Mouse (Mus musculus) intestine, postnatal 0 days (tissue): ENCODE results near the gene Hmcn1. TPM values are rescaled to one million over a fixed set of nuclear protein-coding genes. Genes with fewer than 3 reads are reported as not detected.

Experiments
- ATAC-seq: fragments of 200-750 bp; cut with Nextera tagmentation; 2 replicates; pipeline ENCODE4 v1.8.0; 2017; ENCODE audit warnings: mild to moderate bottlenecking, moderate TSS enrichment, moderate library complexity
- H3K27ac ChIP-seq: fragments of 300-500 bp; sonication (generic); 2 replicates; pipeline ENCODE4 v1.5.1; 2014; ENCODE audit warnings: mild to moderate bottlenecking, low read depth, low read length, moderate library complexity
- H3K27me3 ChIP-seq: fragments of 300-500 bp; sonication (generic); replicated peaks from 2 replicates; pipeline ENCODE4 v1.6.1; 2014; ENCODE audit warnings: low read length, mixed read lengths; ENCODE audit not compliant: control insufficient read depth, insufficient read depth
- H3K36me3 ChIP-seq: fragments of 300-500 bp; sonication (generic); 2 replicates; pipeline ENCODE4 v1.6.1; 2014; ENCODE audit warnings: mild to moderate bottlenecking, moderate library complexity; ENCODE audit not compliant: control insufficient read depth, insufficient read depth
- H3K4me1 ChIP-seq: fragments of 300-500 bp; sonication (generic); replicated peaks from 2 replicates; pipeline ENCODE4 v1.6.1; 2014; ENCODE audit warnings: antibody characterized with exemption, low read length, mixed read lengths; ENCODE audit not compliant: control insufficient read depth, insufficient read depth
- H3K4me2 ChIP-seq: fragments of 300-500 bp; sonication (generic); replicated peaks from 2 replicates; pipeline ENCODE4 v1.6.1; 2014; ENCODE audit warnings: low read depth, mild to moderate bottlenecking, moderate library complexity
- H3K4me3 ChIP-seq: fragments of 300-500 bp; sonication (generic); 2 replicates; pipeline ENCODE4 v1.5.1; 2014; ENCODE audit warnings: low read depth, low read length
- H3K9ac ChIP-seq: fragments of 300-500 bp; sonication (generic); 2 replicates; pipeline ENCODE4 v1.6.1; 2014; ENCODE audit warnings: mild to moderate bottlenecking, low read depth, low read length
- H3K9me3 ChIP-seq: fragments of 300-500 bp; sonication (generic); 2 replicates; pipeline ENCODE4 v1.6.1; 2016; ENCODE audit warnings: mixed run types; ENCODE audit not compliant: control insufficient read depth
- CTCF ChIP-seq: sonication (generic); IDR thresholded peaks from 2 replicates; pipeline ENCODE4 v1.5.1; 2016; ENCODE audit warnings: low read depth, mild to moderate bottlenecking, control low read depth, antibody characterized with exemption, moderate library complexity
- whole genome bisulfite sequencing: fragments of 180-500 bp; shearing (Covaris S2); extraction: QIAGEN DNeasy Blood & Tissue Kit; methylation state at CpG from one replicate; pipeline ENCODE4 v1.1.7; 2014; 5-methylcytosine and 5-hydroxymethylcytosine counted together
- polyA plus RNA-seq: library from polyadenylated mRNA; unstranded; fragments of >200 nt; fragmentation: Nextera tagmentation; extraction: Ambion mirVana; gene quantifications from 2 replicates; pipeline ENCODE4 v1.2.1, GENCODE M21; 2015

The Hmcn1 gene
- polyA plus RNA-seq, 1 experiment from 2014 or later, result 4.2 TPM

DNA sequence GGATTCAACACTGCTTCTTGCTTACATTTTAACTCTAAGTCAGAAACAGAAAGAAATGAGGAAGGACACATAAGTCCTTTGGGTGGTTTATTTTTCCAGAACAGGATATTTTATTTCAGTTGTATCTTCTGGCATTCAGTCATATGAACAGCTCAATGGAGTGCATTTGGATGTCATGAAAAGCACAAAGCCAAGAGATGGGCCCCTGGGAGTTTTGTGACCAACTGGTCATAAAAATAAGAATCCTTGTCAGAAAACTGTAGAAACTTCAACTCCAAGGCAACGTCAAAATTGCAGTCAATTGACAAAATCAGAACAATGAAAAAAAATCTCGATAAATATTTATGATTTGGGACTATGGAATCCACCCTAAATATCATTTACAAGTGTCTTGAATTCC lies 83.6 kb downstream of the Hmcn1 start:
- Histone ChIP-seq H3K4me1 (no peaks in the 10 kb centered on the region), H3K27me3 (no peaks in the 10 kb centered on the region), H3K4me3 (no peak overlapping the region), H3K4me2 (no peak overlapping the region), H3K36me3 (no peaks in the 10 kb centered on the region), H3K9me3 (no peaks in the 10 kb centered on the region), H3K27ac (no peak overlapping the region), H3K9ac (no peak overlapping the region)
- 81% methylated on average over 2 of the region's 2 CpGs for WGBS
- no peak for ATAC-seq
- TF ChIP-seq CTCF, result no peak

DNA sequence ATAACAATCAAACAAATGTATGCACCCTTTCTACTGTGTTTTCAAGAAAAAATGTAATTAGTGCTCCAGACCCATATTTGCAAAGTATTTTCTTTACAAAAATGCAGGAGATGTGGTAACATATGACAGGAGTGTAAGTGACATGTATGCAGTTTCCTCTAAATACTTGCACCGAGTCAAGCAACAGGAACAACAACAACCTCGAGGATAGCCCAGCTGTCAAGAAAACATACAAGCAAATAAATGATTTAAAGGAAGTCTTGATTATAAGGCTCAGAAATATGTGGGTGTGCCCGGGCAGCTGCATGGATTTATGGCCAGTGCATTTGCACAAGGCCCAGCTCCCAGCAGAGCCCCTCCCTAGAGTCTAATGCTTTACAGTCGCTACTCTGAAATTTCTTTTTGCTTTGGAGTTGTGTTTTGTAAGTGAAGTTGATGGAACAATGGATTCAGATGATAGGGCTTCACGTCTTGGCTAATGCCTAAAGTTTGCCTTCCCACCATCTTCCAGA lies 99.5 kb downstream of the Hmcn1 start:
- no peak overlapping the region for H3K4me3 ChIP-seq
- H3K9ac ChIP-seq, result no peak overlapping the region
- no peaks in the 10 kb centered on the region for H3K9me3 ChIP-seq
- no peak overlapping the region for H3K4me2 ChIP-seq
- H3K27me3 ChIP-seq, result no peaks in the 10 kb centered on the region
- H3K4me1 ChIP-seq, result no peaks in the 10 kb centered on the region
- no peaks in the 10 kb centered on the region for H3K36me3 ChIP-seq
- 37% methylated on average over 5 of the region's 5 CpGs for WGBS
- no peak overlapping the region for H3K27ac ChIP-seq
- no peak for ATAC-seq
- no peak for TF ChIP-seq CTCF

DNA sequence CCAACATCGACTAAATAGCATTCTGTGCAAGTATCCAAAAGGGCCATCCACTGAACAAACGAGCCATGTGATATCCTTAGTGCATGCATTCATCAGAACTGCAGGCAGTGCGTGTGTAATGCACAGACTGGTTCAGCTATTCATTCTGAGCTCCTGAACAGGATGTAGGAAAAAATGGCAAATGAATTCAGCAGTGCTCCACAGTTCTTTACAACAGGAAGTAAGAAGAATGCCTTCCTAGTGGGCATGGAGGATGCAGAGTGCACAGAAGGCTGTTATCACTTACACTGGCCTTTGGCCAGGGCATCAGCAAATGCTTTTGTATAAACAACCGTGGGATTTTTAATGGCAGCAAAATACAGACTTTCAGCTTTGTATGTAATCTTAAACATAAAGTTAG lies 103.2 kb downstream of the Hmcn1 start:
- Histone ChIP-seq H3K9ac (no peak overlapping the region), H3K36me3 (no peaks in the 10 kb centered on the region), H3K27ac (no peak overlapping the region), H3K4me1 (no peaks in the 10 kb centered on the region), H3K27me3 (no peaks in the 10 kb centered on the region), H3K4me3 (no peak overlapping the region), H3K9me3 (no peaks in the 10 kb centered on the region), H3K4me2 (no peak overlapping the region)
- no peak for ATAC-seq
- WGBS, result 67% methylated on average over 4 of the region's 4 CpGs
- no peak for TF ChIP-seq CTCF

DNA sequence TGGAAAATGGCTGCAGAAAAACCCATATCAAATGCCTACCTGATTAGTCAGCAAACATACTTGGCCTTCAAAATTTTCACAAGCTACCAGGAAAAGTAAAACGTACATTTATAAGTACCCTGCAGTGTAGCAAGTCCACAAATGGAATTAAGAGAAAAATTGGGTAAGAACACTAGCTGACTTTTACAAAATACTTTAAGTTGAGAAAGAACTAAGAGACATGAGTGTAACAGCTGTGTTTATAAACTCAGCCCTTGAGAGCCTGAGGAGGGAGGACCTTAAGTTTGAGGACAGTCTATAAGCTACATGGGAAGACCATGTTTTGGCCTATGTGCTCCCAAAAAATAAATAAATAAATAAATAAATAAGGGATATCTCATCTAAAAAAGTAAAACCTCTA lies 107.0 kb downstream of the Hmcn1 start:
- Histone ChIP-seq H3K27ac (no peak overlapping the region), H3K9ac (no peak overlapping the region), H3K9me3 (no peaks in the 10 kb centered on the region), H3K27me3 (no peaks in the 10 kb centered on the region), H3K4me1 (no peaks in the 10 kb centered on the region), H3K36me3 (no peaks in the 10 kb centered on the region), H3K4me3 (no peak overlapping the region), H3K4me2 (no peak overlapping the region)
- WGBS, result 52% methylated on average over 1 of the region's 1 CpGs
- TF ChIP-seq CTCF, result no peak
- ATAC-seq, result no peak

DNA sequence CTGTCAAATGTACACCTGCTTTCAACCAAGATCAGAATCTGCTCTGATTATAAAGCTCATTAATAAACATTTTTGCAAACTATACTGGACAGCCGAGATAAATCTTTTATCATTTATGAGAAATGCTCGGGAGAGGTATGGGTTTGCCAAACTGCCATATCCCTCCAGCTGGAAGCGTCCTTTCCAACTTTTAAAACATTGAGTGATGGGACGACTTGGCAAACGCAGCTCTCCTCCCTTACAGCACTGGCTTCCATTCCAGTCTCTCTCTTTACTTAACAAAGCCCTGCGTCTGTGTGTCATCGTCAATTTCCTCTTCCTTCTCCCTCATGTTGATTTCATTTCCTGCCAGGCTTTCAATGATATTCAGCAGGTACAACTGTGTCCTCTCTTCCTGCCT lies 114.8 kb downstream of the Hmcn1 start:
- Histone ChIP-seq H3K4me3 (no peak overlapping the region), H3K9ac (no peak overlapping the region), H3K27me3 (no peaks in the 10 kb centered on the region), H3K4me1 (no peaks in the 10 kb centered on the region), H3K27ac (no peak overlapping the region), H3K4me2 (no peak overlapping the region), H3K36me3 (no peaks in the 10 kb centered on the region), H3K9me3 (no peaks in the 10 kb centered on the region)
- ATAC-seq, result no peak
- WGBS, result 50% methylated on average over 7 of the region's 7 CpGs
- no peak for TF ChIP-seq CTCF

DNA sequence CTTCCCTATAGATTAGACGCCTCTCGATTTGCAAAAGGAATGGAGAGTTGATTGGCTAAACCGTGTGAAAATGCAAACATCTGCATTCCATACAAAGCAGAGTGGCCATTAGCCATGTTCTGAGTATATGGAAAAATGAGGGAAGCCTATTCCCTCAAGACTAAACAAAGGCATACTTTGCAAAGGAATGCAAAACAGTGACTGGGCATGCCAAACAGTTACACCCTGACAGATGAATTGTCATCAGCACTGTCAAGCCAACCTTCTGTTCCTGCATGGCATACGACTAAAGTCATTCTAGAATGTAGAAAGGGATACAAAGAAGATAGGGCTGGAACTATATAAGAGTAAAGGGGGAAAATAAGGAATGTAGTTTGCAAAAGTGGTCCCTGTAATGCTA lies 115.3 kb downstream of the Hmcn1 start:
- no peaks in the 10 kb centered on the region for H3K9me3 ChIP-seq
- no peak for TF ChIP-seq CTCF
- no peaks in the 10 kb centered on the region for H3K27me3 ChIP-seq
- no peak overlapping the region for H3K27ac ChIP-seq
- 56% methylated on average over 4 of the region's 4 CpGs for WGBS
- H3K4me2 ChIP-seq, result no peak overlapping the region
- no peaks in the 10 kb centered on the region for H3K36me3 ChIP-seq
- H3K4me3 ChIP-seq, result no peak overlapping the region
- no peak overlapping the region for H3K9ac ChIP-seq
- no peaks in the 10 kb centered on the region for H3K4me1 ChIP-seq
- no peak for ATAC-seq

DNA sequence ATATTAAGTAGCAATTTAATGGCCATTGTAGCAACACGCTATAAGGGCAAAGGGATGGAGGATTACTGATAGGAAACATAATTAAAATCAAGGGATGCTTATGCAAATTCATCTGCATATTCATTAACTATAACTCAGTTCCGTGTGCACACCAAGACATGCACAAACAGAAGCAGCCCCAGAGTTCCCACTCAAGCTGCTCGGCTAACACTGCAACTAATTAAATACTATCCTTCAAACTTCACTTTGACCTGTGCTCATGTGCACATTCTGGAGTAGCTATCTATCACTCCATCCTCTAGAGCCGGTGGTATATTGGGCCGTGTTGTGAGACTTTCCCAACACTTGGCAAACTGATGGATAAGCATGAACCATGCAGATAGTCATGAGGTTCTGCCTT lies 119.2 kb downstream of the Hmcn1 start:
- no peak overlapping the region for H3K4me3 ChIP-seq
- H3K9ac ChIP-seq, result no peak overlapping the region
- H3K4me2 ChIP-seq, result no peak overlapping the region
- no peak for TF ChIP-seq CTCF
- WGBS, result 88% methylated on average over 5 of the region's 5 CpGs
- H3K27ac ChIP-seq, result no peak overlapping the region
- no peaks in the 10 kb centered on the region for H3K4me1 ChIP-seq
- H3K27me3 ChIP-seq, result no peaks in the 10 kb centered on the region
- no peak for ATAC-seq
- no peaks in the 10 kb centered on the region for H3K36me3 ChIP-seq
- no peaks in the 10 kb centered on the region for H3K9me3 ChIP-seq
